Mouse (Mus musculus): ENCODE data around the gene Bcl6.
A peak's percentile ranks its signal among the peaks of the same experiment; 100 is the strongest.

Bcl6 gene

GRCm38 (mm10) chr16:23990161-23990970 lies 1.7 kb upstream of the Bcl6 start:
- no peak for DNase-seq (ENCODE audit: low spot score)

- peak; percentile 67 for DNase-seq (ENCODE audit: low spot score)
Observed at GRCm38 (mm10) chr16:23989209-23990160, 833 bp upstream of the Bcl6 start.

- DNase-seq (ENCODE audit: low spot score), result no peak
Observed at GRCm38 (mm10) chr16:23988157-23988465, 541 bp downstream of the Bcl6 start.

GRCm38 (mm10) chr16:23987341-23988156 lies 1.1 kb downstream of the Bcl6 start:
- DNase-seq (ENCODE audit: low spot score), result peak; percentile 64

GRCm38 (mm10) chr16:23986871-23987270 lies 1.8 kb downstream of the Bcl6 start:
- DNase-seq (ENCODE audit: low spot score), result peak; percentile 34

GRCm38 (mm10) chr16:23986176-23986575 lies 2.5 kb downstream of the Bcl6 start:
- DNase-seq (ENCODE audit: low spot score), result peak; percentile 30

GRCm38 (mm10) chr16:23985467-23985861 lies 3.2 kb downstream of the Bcl6 start:
- peak; percentile 69 for DNase-seq (ENCODE audit: low spot score)

GRCm38 (mm10) chr16:23984760-23985466 lies 3.7 kb downstream of the Bcl6 start:
- DNase-seq (ENCODE audit: low spot score), result peak; percentile 59

- DNase-seq (ENCODE audit: low spot score), result peak; percentile 95
Observed at GRCm38 (mm10) chr16:23984183-23984582, 4.5 kb downstream of the Bcl6 start.

GRCm38 (mm10) chr16:23982891-23983588 lies 5.6 kb downstream of the Bcl6 start:
- DNase-seq (ENCODE audit: low spot score), result peak; percentile 73

GRCm38 (mm10) chr16:23981925-23982851 lies 6.5 kb downstream of the Bcl6 start:
- DNase-seq (ENCODE audit: low spot score), result peak; percentile 95

GRCm38 (mm10) chr16:23980991-23981720 lies 7.5 kb downstream of the Bcl6 start:
- peak; percentile 58 for DNase-seq (ENCODE audit: low spot score)

GRCm38 (mm10) chr16:23980201-23980870 lies 8.3 kb downstream of the Bcl6 start:
- DNase-seq (ENCODE audit: low spot score), result no peak

- DNase-seq (ENCODE audit: low spot score), result no peak
Observed at GRCm38 (mm10) chr16:23979446-23979845, 9.2 kb downstream of the Bcl6 start.

GRCm38 (mm10) chr16:23978495-23978894 lies 10.2 kb downstream of the Bcl6 start:
- DNase-seq (ENCODE audit: low spot score), result no peak

- no peak for DNase-seq (ENCODE audit: low spot score)
Observed at GRCm38 (mm10) chr16:23977732-23978131, 10.9 kb downstream of the Bcl6 start.

- DNase-seq (ENCODE audit: low spot score), result no peak
Observed at GRCm38 (mm10) chr16:23976196-23976595, 12.5 kb downstream of the Bcl6 start.

GRCm38 (mm10) chr16:23973635-23974367 lies 14.9 kb downstream of the Bcl6 start:
- no peak for DNase-seq (ENCODE audit: low spot score)
